Mouse (Mus musculus) gastrocnemius, adult 18-20 months (tissue): ENCODE measurements at regions not wholly inside any gene's neighbourhood (a gene's known extent, or its start where the extent isn't known, plus 50 kb on each side); places are given as distances from the start of the nearest gene placed in this dataset.

Experiments used
- DNase-seq: peaks from one replicate; pipeline ENCODE4 v3.0.0; 2021; ENCODE audit warnings: low spot score

DNA sequence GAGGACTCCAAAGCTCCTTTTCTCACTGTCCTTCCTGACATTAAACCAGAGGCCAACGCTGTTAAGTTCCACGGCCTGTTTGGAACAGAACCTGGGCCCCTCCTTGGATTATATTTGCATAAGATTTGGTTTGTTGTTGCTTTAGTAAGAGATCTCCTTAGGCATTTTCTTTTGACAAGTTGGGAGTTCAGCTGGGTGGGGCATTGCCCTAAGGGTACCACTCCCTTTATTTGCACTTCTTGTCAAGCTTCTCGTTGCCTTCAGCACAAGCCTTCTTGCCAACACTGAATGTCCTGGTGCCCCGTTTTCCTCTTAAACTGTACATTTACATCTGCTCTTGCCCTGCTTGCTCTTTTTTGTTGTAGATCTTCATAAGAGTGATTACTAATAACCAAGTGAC lies 317.5 kb upstream of the Adamts9 start:
- DNase-seq: no peak

DNA sequence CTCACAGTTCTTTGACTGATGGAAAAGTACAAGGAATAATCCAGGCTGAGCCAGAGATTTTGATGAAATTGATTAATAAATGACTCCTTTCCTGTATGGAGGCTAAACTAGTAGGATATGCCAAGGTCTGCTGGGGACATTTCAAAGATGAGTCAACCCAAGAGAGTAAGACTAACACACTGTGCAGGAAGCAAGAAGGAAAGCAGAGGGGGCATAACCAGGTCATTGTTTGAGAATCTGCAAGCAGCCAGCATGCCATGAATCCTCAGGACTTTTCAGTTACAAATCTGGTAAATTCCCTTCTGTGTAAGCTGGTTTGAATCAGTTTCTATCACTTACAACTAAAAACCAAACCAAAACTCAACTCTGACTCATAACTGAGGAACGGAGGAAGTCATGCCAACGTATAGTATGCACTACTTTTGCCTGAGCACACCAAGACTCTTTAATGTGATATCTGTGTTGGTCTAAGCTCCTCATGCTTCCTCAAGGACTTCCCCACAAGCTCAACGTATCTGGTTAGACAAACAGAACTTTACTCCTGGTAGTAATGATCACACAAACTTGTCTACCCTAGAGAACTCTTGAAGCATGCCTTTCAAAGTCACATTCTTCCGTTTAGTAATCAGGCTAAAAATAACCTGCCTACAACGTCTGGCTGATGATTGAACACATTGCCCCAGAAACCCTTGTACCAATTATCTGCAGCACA lies 314.0 kb upstream of the Adamts9 start:
- DNase-seq: no peak

DNA sequence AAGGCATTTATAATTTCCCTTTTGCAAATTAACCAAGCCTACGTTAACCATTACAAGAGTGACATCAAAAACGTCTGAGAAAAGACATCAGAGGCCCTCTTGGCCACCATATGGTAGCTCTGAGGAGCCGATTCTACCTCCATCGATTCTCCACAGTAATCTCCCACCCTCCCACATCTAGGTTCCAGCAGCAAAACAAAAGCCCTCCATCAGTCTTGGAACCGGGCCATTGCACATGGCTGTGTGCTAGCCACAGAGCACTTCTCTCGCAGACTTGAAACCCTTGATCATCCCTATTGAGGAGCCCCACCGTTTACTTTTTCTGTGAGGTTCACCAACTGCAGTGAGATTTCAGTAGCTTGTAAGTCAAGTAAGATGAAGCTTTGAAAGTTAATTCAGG lies 310.5 kb upstream of the Adamts9 start:
- no peak for DNase-seq

DNA sequence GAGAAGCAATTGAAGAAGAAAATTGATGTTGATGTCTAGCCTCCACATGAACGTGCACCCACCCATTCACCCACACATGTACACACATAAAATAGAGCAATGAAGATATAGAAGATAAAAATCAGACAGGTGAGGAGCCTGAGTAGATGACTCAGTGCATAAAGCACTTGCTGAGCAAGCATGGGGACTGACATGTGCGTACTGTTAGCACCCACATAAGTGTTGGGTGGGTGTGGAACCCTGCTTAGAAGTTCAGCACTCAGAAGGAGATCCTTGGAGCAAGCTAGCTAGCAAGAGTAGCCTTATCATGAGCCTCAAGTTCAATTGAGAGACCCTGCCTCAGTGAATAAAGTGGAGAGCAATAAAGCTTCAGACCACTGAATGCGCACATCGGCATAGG lies 305.7 kb upstream of the Adamts9 start:
- no peak for DNase-seq

DNA sequence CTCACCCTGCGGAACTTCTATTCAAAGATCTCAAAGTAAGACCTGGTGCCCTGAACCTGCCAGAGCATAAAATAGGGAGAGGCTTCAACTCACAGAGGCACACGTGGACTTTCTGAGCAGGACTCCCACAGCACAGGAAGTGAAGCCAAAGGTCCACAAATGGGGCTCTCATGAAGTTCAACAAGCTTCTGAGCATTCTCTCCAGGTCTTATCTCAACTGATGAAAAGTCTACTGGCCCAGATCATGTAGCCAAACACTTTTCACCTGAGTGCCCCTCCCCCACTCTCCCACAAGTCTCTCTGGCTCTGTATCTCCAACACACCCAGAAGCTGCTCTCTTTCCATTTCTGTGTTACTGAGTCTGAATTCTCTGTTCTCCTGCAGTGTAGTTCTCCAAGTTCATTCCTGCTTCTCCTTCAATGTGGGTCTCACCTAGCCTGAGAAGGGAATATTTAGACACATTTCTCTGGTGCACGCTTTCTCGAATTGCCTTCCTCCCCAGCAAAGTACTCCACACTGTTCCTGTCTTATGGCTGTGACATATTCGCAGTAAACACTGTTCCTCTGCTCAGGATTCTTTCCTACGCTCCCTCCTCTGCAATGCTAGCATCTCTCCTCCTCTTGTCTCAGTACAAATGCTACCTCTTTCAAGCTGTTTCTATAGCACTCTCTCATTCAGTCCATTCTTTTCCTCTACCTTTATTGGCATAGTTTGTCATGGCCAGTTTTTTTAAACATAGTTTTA lies 303.4 kb upstream of the Adamts9 start:
- DNase-seq: no peak

DNA sequence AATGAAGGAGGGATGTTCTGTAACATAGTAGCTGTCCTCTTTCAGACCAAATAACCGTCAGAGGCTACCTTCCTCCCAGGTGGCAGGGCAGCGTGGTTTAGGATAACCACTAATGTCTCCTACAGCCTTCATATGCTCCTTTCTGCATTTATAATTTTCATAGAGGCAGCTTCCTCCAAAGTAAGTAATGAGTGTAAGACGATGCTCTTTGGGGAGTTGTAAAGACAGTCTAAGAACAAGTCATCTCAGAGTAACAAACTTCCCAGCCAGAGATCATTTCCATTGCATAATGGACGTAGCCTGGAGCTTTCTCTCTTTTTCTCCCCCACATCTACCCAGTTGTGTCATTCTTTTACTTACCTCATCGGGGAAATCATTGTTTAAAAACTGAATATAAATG lies 292.3 kb upstream of the Adamts9 start:
- DNase-seq: no peak

DNA sequence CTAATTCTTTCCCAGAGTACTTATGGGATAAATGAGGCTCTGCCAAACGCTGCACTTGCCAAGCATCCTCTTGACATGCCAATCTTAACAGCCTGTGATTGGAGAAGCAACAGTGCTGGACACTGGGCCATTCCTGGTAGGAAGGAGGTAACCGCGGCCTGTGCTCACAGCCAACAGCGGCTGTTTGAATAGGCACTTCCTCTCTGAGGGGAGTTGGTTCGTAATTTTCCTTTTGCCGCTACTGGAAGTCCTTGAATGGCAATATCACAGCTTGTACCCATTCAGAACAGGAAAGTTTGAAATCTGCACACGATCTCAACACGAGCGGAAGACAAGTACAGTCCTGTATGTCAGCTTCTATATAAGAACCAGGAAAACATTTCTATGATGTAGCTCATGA lies 289.3 kb upstream of the Adamts9 start:
- DNase-seq: no peak

DNA sequence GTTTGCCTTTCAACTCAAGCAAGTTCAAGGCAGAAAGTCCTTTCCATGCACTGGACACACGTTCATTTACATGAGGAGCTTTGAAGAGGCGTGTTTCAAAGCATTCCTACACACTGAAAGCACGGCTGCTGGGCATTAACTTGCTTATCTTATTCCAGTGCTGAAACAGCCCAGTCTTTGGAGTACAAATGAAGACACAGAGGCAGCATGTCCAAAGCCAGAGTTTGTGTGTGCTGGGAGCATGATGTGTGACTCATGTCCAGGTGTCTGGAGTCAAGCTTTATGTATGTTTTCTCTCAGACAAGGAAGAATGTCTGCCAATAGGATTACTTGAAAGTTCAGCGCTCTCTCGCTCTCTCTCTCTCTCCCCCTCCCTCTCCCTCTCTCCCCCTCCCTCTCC lies 287.2 kb upstream of the Adamts9 start:
- DNase-seq: no peak

DNA sequence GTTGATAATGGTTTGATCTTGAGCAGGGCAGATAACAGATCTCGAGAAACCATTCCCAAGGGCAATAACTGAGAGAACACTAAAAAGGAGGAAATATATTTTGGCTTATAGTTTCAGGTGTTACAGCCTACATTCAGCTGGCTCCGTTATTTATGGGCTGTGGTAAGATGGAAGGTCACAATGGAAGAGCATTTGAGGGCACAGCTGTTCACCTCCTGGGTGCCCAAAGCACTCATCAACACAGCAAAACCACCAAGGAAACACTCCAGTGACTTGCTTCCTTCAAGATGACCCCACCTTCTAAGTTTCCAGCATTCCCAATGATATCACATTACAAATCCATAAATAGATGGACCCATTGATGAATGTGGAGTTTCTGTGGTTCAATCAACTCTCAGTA lies 286.0 kb upstream of the Adamts9 start:
- DNase-seq: no peak

DNA sequence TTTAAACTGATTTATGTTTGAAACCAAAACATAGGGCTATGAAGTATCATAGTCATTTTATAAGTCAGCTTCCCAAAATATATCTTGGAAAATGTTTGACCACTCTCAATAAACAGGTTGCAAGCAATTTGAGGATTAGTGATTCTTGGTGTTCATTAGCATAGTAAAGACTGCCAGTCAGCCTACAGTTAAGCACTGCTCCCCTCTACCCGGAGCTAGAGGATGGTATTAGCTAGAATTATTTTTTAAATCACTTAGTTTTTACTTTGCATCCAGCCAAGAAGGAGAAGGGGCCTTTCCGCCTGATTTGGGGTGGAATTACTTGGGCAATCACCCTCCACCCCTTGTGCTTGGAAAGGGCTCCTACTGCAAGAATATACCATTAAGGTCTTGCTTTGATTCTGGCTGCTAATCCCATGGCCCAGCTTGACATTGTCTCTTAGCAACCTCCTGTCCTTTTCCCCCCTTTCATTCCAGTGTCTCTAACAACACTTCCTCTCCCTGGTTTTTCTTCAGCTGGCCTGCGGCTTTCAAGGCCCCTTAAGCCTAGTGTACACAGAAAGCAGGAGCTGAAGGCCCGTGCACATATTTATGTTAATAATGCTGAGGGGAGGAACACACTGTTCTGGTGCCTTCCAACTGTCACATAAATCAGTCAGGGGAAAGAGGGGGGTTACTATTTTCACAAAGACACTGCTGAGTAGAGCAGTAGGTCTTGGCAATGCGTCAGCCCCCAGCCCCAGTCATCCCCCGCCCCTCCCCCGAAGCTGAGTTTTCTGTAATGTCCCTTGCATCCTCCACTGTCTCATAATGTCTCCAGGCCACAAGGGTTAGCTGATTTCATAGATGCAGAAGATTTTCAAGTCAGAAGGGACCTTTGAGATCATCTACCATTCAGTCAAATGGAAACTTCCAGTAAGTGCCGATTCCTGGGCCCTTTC lies 280.6 kb upstream of the Adamts9 start:
- DNase-seq: no peak

DNA sequence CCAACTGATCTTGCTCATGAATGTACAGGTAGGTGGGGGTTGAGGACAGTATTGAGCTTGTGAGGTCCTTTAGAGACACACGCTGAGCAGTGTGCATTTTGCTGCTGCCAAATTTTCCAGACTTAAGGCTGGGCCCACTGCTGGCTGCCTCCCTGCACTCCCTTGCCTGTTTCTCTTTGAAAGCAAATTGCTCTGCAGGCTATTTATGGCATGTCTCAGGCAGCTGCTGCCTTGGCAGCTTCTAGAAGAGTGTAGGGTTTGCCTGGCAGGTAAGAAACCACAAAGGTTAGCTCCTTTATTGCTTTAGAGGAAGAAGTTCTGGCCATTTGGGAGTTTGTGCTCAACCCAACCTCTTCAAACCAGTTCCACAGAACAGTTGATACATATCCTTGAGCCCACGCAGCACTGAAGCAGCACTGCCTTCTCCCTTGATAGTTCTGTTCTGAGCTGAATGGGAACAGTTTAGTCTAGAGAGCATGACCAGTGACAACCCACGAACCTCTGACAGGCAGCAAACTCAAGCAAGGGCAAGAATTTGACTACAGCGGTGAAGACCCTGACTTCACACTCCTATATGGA lies 274.8 kb upstream of the Adamts9 start:
- DNase-seq: peak; percentile 30

DNA sequence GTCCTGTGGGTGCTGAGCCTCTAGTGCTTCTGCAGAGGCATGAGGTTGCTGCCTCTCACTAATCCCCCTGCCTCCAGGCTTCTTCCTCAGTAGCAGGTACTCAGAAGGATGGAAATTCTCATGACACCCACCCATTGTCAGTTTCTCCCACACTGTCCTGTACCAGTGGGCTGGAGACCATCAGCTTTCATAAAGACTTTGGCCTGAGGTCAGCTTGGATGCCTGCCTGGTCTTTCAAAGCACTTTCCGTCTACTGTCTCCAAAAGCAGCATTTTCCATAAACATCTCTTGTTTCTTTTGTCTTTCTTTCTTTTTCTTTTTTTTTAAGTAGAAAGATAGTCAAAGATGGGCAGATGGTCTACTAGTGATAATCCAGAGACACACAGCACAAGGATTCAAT lies 257.6 kb upstream of the Adamts9 start:
- DNase-seq: no peak

DNA sequence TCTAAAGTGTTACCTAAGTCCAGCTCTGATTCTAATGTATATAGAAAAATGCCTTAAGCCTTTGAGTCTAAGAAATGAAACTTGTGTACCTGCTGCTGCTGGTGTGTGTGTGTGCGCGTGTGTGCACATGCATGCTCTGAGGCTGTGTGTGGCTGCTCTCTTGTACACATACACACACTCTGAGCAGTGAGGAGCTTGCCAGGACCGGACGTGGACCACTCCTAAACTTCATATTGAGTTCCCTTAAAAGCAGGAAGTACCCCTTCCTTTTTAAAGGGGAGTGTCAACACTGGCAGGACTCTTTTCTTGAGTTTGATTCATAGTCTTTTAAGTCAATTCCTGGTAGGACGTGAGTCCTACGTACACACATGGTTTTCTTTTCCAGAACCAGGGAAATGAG lies 251.4 kb upstream of the Adamts9 start:
- DNase-seq: no peak

DNA sequence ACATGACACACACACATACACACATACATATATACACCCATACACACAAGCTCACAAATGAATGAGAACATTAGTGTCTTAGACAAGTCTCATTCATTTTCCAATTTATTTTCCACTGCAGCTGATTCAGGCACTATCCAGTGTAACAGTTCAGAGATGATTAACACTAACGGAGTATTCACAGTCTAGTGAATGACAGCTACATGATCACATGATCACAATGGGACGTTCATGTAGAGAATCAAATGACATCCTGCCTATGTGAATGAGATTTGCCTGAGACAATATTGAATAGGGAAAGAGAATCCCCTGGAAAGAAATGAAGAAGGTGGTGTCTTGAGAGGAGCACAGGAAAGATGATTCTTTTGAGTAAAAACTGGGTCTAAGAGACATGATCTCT lies 249.7 kb upstream of the Adamts9 start:
- no peak for DNase-seq

DNA sequence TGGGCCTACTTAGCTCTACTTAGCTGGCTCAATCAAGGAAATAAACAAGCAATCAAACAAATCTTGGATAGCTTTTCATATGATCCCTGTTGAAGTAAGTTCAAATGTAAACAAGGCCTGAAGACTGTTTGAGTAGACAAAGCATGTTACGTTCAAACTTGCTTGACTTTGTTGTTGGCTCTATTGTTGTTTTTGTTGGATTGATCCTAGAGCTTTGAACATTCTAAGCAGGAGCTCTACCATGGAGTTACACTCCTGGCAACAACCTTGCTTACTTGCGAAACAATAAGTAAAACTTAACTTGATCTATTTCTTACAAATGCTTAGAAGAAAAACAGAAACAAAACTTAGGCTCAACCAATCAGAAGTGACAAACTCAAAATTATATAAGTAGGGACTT lies 247.7 kb upstream of the Adamts9 start:
- no peak for DNase-seq

DNA sequence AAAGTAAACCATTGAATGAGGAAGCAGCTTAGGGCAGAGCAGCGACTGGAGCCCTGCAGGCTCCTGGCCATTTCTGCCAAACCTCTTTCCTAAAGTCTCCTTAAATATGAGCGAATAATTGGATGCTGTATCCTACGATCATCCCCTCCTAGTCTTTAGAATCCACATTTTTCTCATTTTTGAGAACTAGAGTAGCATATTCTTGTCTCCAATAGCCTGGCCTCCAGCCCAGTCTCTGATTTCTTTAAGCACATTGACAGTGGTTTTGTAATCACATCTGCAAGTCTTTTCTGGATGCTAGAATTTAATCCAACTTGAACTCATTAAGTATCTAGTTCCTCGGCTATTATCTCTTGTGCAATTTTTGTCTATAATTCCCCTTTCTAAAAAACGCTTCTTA lies 225.2 kb upstream of the Adamts9 start:
- DNase-seq: peak; percentile 57

DNA sequence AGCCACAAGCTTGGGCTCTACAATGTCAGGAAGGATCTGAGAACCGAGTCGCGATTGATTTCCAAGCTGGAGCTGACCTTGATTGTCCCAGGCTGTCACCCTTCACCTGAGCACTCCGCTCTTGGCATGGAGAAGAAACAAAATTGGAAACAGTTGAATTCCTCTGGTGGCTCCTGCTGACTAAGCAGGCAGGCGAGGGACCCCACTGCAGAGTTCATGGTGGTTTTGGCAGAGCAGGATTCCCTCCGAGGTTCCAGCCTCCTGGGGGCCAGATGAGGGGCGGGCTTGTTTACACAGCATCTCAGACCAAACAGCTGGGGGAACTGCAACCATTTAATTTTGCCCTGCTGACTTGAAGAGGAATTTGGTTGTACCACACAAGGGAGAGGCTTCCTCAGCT lies 224.0 kb upstream of the Adamts9 start:
- peak; percentile 24 for DNase-seq

DNA sequence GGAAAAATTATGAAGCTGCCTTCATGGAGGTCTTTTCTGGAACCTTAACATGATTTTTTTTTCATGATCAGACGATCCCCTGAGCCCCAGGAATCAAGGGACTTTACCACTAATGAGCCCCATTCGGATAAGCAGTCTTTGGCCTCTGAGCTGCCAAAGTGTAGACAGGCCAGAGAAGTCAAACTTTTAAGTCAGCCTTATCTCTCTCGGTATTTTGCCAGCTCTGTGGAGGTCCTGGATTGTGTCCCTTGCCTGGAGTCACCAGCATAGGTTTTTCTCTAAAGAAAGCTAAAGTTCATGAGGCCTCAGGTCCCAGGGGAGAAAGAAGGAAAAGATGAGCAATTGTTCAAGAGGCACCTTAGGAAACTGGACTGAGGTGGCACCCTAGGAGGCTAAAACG lies 222.7 kb upstream of the Adamts9 start:
- no peak for DNase-seq

DNA sequence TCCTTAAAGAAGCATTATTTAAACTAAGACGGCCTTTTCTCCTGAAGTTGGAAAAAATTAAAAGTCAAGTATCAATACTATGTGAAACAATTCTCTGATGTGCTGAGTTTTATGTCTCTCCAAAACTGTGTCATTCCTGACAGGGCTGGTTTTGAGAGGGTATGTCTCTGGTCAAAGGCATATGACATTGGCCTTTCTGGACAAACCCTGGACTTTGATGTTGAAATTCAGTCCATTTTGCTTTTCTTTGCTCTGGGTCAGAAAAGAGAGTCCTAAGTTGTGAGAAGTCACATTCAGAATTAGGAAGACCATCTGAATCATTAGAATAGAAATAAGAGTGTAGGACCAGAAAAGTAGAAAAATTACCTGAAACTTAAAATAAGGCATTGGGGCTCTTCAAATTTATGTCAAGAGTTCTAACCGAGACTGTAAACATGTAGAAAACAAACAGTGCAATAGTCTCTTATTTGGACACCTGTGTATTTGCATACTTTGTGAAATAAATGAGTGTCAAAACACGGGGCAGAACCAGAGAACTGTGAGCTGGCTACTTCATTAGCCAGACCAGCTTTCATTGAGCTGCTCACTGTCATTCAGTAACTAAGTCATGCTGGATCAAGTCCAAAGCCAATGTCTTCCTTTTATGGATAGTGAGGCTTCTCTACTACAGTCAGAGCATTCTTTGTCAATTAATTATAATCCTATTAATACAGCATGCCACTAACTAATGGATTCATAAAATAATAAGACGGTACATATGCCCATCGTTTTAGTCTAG lies 209.3 kb upstream of the Adamts9 start:
- no peak for DNase-seq

DNA sequence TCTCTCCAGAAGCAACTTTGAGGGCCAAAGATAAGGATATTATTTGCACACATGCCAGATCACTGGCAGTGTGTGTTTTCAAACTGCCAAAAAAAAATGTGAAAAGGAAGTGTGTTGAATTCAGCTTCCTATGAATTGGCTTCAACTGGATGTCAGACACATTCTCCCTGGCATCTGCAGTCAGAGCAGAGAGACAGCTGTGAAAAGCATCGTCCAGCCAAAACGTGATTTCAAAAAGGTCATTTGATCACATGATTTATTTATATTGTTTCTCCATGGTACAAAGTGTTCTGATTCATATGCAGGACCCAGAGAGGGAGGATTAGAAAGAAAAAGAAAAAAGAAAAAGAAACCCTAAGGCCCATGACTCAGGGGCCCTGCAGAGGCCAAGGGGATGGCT lies 207.2 kb upstream of the Adamts9 start:
- DNase-seq: peak; percentile 22

DNA sequence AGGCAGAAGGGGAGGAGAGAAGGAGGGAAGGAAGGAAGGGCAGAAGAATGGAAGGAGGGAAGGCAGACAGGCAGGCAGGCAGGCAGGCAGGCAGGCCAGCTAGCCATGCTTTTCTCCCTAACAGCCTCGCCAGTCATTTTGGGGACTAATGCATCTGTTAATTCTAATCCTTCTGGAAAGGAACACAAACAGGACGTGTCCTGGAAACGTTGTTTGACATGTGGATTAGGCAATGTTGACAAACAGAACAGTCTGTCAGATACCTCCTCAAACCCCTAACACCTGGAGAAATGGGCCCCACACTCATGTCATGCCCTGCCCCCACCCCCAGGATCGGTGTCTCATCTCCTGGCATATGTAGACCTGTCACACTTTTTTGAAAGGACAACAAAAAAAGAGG lies 206.7 kb upstream of the Adamts9 start:
- DNase-seq: no peak
